Mouse (Mus musculus) embryonic fibroblast, embryonic 13.5 days (primary cell): ENCODE data around the gene Dock9. TPM values are rescaled to one million over a fixed set of nuclear protein-coding genes. Genes with fewer than 3 reads are reported as not detected.

ENCODE experiments used
- H3K27ac ChIP-seq: 2 replicates; pipeline ENCODE4 v1.5.1; 2012; ENCODE audit warnings: low read length, control low read depth, inconsistent platforms; ENCODE audit not compliant: insufficient read depth
- H3K4me1 ChIP-seq: 2 replicates; pipeline ENCODE4 v1.6.1; 2011; ENCODE audit warnings: low read length; ENCODE audit not compliant: control insufficient read depth, insufficient read depth
- H3K4me3 ChIP-seq: 2 replicates; pipeline ENCODE4 v1.5.1; 2011; ENCODE audit warnings: mild to moderate bottlenecking, control low read depth, low read length; ENCODE audit not compliant: insufficient read depth
- CTCF ChIP-seq: IDR thresholded peaks from 2 replicates; pipeline ENCODE4 v1.5.1; 2011; ENCODE audit warnings: mild to moderate bottlenecking, control low read depth, low read length, moderate library complexity, borderline replicate concordance; ENCODE audit not compliant: insufficient read depth
- POLR2A ChIP-seq: IDR thresholded peaks from 2 replicates; pipeline ENCODE4 v1.6.1; 2011; ENCODE audit warnings: low read depth, mild to moderate bottlenecking, control low read depth, low read length, moderate library complexity
- polyA plus RNA-seq: library from polyadenylated mRNA; stranded (reverse); fragments of >200 nt; gene quantifications from 2 replicates; pipeline ENCODE4 v1.2.4, GENCODE M21; 2011; ENCODE audit warnings: low read depth; ENCODE audit not compliant: missing spikeins, insufficient read length

Dock9 gene
- polyA plus RNA-seq, 1 experiment, result 10.2 TPM

- no peak overlapping the region for H3K27ac ChIP-seq
- H3K4me1 ChIP-seq, result no peaks in the 10 kb centered on the region
- H3K4me3 ChIP-seq, result no peak overlapping the region
- TF ChIP-seq CTCF, result no peak
- TF ChIP-seq POLR2A, result no peak
Measured at GRCm38 (mm10) chr14:121597073-121597472, 200.6 kb downstream of the Dock9 start.

- H3K27ac ChIP-seq, result no peak overlapping the region
- H3K4me3 ChIP-seq, result no peak overlapping the region
- no peaks in the 10 kb centered on the region for H3K4me1 ChIP-seq
- TF ChIP-seq POLR2A (no peak), CTCF (no peak)
Measured at GRCm38 (mm10) chr14:121596631-121597030, 201.0 kb downstream of the Dock9 start.

GRCm38 (mm10) chr14:121594684-121595083, 203.0 kb downstream of the Dock9 start:
- no peak overlapping the region for H3K27ac ChIP-seq
- no peak for TF ChIP-seq POLR2A
- no peak for TF ChIP-seq CTCF
- H3K4me3 ChIP-seq, result no peak overlapping the region
- no peaks in the 10 kb centered on the region for H3K4me1 ChIP-seq

- Histone ChIP-seq H3K27ac (no peak overlapping the region), H3K4me3 (no peak overlapping the region), H3K4me1 (no peaks in the 10 kb centered on the region)
- TF ChIP-seq POLR2A, result no peak
- no peak for TF ChIP-seq CTCF
Measured at GRCm38 (mm10) chr14:121593313-121593929, 204.2 kb downstream of the Dock9 start.

GRCm38 (mm10) chr14:121592890-121593289, 204.7 kb downstream of the Dock9 start:
- no peak for TF ChIP-seq POLR2A
- TF ChIP-seq CTCF, result no peak
- Histone ChIP-seq H3K27ac (no peak overlapping the region), H3K4me3 (no peak overlapping the region), H3K4me1 (no peaks in the 10 kb centered on the region)

- TF ChIP-seq CTCF (no peak), POLR2A (no peak)
- Histone ChIP-seq H3K4me1 (no peaks in the 10 kb centered on the region), H3K4me3 (no peak overlapping the region), H3K27ac (no peak overlapping the region)
Measured at GRCm38 (mm10) chr14:121592356-121592755, 205.3 kb downstream of the Dock9 start.

- TF ChIP-seq POLR2A, result no peak
- TF ChIP-seq CTCF, result peak; percentile 89
- Histone ChIP-seq H3K4me1 (0 out of 2 replicates have a peak, but pooled peaks cover 3% of the 10 kb centered on the region), H3K27ac (no peak overlapping the region), H3K4me3 (no peak overlapping the region)
Measured at GRCm38 (mm10) chr14:121589097-121589725, 208.4 kb downstream of the Dock9 start.

- no peak for TF ChIP-seq POLR2A
- TF ChIP-seq CTCF, result no peak; the same call in 1 of the 2 replicates
- Histone ChIP-seq H3K27ac (no peak overlapping the region), H3K4me3 (no peak overlapping the region), H3K4me1 (0 out of 2 replicates have a peak, but pooled peaks cover 3% of the 10 kb centered on the region)
Measured at GRCm38 (mm10) chr14:121588451-121588850, 209.2 kb downstream of the Dock9 start.

GRCm38 (mm10) chr14:121585906-121586765, 211.5 kb downstream of the Dock9 start:
- Histone ChIP-seq H3K4me1 (0 out of 2 replicates have a peak, but pooled peaks cover 3% of the 10 kb centered on the region), H3K27ac (no peak overlapping the region), H3K4me3 (no peak overlapping the region)
- no peak for TF ChIP-seq POLR2A
- TF ChIP-seq CTCF, result no peak
